Mouse (Mus musculus) liver, embryonic 14.5 days (tissue): ENCODE data around the gene Tns1. TPM values are rescaled to one million over a fixed set of nuclear protein-coding genes. Genes with fewer than 3 reads are reported as not detected.

ENCODE experiments used
- ATAC-seq: fragments of 200-750 bp; cut with Nextera tagmentation; 2 replicates; pipeline ENCODE4 v1.8.0; 2017; ENCODE audit warnings: moderate number of reproducible peaks, mild to moderate bottlenecking, moderate library complexity; ENCODE audit not compliant: insufficient read depth
- DNase-seq, 3 experiments: peaks; one replicate each; pipeline ENCODE4 v3.0.0-alpha.2; 2012 to 2013; ENCODE audit warnings: low read depth in 3 of 3, low spot score in 3 of 3
- H3K27ac ChIP-seq: fragments of 300-500 bp; sonication (generic); 2 replicates; pipeline ENCODE4 v1.5.1; 2014; ENCODE audit warnings: moderate library complexity, mild to moderate bottlenecking, control low read depth, inconsistent platforms
- H3K27me3 ChIP-seq: fragments of 300-500 bp; sonication (generic); 2 replicates; pipeline ENCODE4 v1.6.1; 2014; ENCODE audit warnings: mild to moderate bottlenecking, low read length, moderate library complexity; ENCODE audit not compliant: control insufficient read depth, insufficient read depth
- H3K36me3 ChIP-seq: fragments of 300-500 bp; sonication (generic); replicated peaks from 2 replicates; pipeline ENCODE4 v1.6.1; 2014; ENCODE audit warnings: low read depth; ENCODE audit not compliant: control insufficient read depth, insufficient read depth
- H3K4me1 ChIP-seq, 2 experiments: fragments of 200-500 bp in 1 of 2; fragments of 300-500 bp in 1 of 2; sonication (generic) in 1 of 2; replicated peaks; 2 replicates each; pipeline ENCODE4 v1.6.1; 2012 to 2014; ENCODE audit warnings: antibody characterized with exemption in 1 of 2, inconsistent platforms in 1 of 2, low read length in 1 of 2; ENCODE audit not compliant: control insufficient read depth in 2 of 2, insufficient read depth in 2 of 2
- H3K4me2 ChIP-seq: fragments of 300-500 bp; sonication (generic); 2 replicates; pipeline ENCODE4 v1.6.1; 2014; ENCODE audit warnings: low read depth, mild to moderate bottlenecking, control low read depth, moderate library complexity
- H3K4me3 ChIP-seq, 2 experiments: fragments of 200-500 bp in 1 of 2; fragments of 300-500 bp in 1 of 2; sonication (generic) in 1 of 2; 2 replicates each; pipeline ENCODE4 v1.5.1; 2012 to 2014; ENCODE audit warnings: low read depth in 2 of 2, low read length in 2 of 2, mild to moderate bottlenecking in 2 of 2, control low read depth in 1 of 2, inconsistent platforms in 1 of 2, moderate library complexity in 1 of 2; ENCODE audit not compliant: insufficient read depth in 1 of 2
- H3K9ac ChIP-seq: fragments of 300-500 bp; sonication (generic); replicated peaks from 2 replicates; pipeline ENCODE4 v1.6.1; 2014; ENCODE audit warnings: mild to moderate bottlenecking, control low read depth, moderate library complexity
- H3K9me3 ChIP-seq: fragments of 300-500 bp; sonication (generic); 2 replicates; pipeline ENCODE4 v1.6.1; 2016; ENCODE audit warnings: low read length, mixed read lengths; ENCODE audit not compliant: control insufficient read depth
- CTCF ChIP-seq: IDR thresholded peaks from 2 replicates; pipeline ENCODE4 v1.5.1; 2016; ENCODE audit warnings: antibody characterized with exemption, low read depth, control low read depth
- EP300 ChIP-seq: IDR thresholded peaks from 2 replicates; pipeline ENCODE4 v1.6.1; 2016; ENCODE audit warnings: antibody characterized with exemption, low read depth
- WGBS: fragments of 180-500 bp; shearing (Covaris S2); extraction: QIAGEN DNeasy Blood & Tissue Kit; methylation state at CpG from one replicate; pipeline ENCODE4 v1.1.7; 2014; ENCODE audit not compliant: insufficient replicate concordance; 5-methylcytosine and 5-hydroxymethylcytosine counted together
- polyA plus RNA-seq, 2 experiments: library from polyadenylated mRNA; depleted of rRNA in 1 of 2; stranded (reverse) in 1 of 2; unstranded in 1 of 2; fragments of >200 nt; fragmentation: Nextera tagmentation in 1 of 2; extraction: Ambion mirVana in 1 of 2; gene quantifications; 2 replicates each; pipeline versions ENCODE4 v1.2.1 to v1.2.3; 2012 to 2014

Tns1 gene
- polyA plus RNA-seq, 2 experiments: 7.2 to 15.7 TPM

DNA sequence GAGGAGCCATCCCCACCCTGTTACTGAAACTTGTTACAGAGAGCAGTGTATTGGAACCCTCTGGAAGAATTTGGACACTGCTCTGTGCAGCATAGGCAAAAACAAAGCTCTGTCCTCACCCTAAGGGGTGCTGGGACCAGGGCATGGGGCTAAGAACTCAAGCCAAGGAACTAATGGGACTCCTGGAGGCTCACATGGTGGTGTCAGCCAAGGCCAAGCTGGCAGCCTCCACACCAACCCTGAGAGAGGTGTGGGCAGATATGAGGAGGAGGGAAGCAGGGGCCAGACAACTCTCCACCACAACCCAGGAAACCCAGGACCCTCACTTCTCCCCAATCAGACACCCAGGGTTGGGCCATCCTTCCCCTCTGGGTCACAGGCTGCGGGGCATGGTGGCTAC, 145.7 kb downstream of the Tns1 start:
- Histone ChIP-seq H3K4me1 (no peaks in the 10 kb centered on the region), H3K27me3 (no peaks in the 10 kb centered on the region), H3K36me3 (peaks cover 19% of the 10 kb centered on the region), H3K9me3 (no peaks in the 10 kb centered on the region), H3K27ac (no peak overlapping the region), H3K4me3 (no peak overlapping the region), H3K4me2 (no peak overlapping the region), H3K9ac (no peak overlapping the region)
- ATAC-seq (no peak), DNase-seq (no peak)
- no peak for TF ChIP-seq CTCF
- no peak for TF ChIP-seq EP300
- WGBS: 76% methylated on average over 1 of the region's 1 CpGs

DNA sequence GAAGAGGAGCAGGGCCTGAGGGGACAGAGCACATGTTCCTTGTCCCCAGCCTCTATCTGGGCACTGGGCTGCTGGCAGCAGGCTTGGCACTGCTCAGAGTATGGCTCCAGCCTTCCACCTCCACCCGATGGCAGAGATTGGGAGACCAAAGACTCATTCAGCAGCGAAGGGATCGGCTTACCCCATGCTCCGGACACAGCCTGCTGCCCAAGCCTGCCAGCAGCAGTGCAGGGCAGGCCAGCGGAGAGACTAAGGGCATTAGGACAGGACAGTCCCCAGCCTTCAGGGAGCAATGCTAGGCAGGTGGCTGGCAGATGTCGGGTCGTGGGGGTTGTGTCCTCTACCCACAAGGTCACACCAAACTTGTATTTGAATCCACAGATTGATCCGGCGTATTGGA, 150.3 kb downstream of the Tns1 start:
- TF ChIP-seq CTCF (no peak), EP300 (no peak)
- Histone ChIP-seq H3K27me3 (no peaks in the 10 kb centered on the region), H3K27ac (no peak overlapping the region), H3K9ac (no peak overlapping the region), H3K4me2 (no peak overlapping the region), H3K4me3 (no peak overlapping the region), H3K36me3 (peaks cover 8% of the 10 kb centered on the region), H3K9me3 (no peaks in the 10 kb centered on the region), H3K4me1 (no peaks in the 10 kb centered on the region)
- DNase-seq (no peak), ATAC-seq (no peak)
- 72% methylated on average over 9 of the region's 9 CpGs for WGBS

- Histone ChIP-seq H3K27me3 (no peaks in the 10 kb centered on the region), H3K9me3 (no peaks in the 10 kb centered on the region), H3K9ac (no peak overlapping the region), H3K36me3 (peaks cover 3% of the 10 kb centered on the region; the same call in 1 of the 2 replicates), H3K4me1 (no peaks in the 10 kb centered on the region), H3K4me2 (no peak overlapping the region), H3K27ac (no peak overlapping the region), H3K4me3 (no peak overlapping the region)
- DNase-seq: no peak
- ATAC-seq: no peak
- TF ChIP-seq EP300 (no peak), CTCF (no peak)
- 53% methylated on average over 5 of the region's 5 CpGs for WGBS
Measured at GRCm38 (mm10) chr1:73972726-73973125, 151.5 kb downstream of the Tns1 start.

DNA sequence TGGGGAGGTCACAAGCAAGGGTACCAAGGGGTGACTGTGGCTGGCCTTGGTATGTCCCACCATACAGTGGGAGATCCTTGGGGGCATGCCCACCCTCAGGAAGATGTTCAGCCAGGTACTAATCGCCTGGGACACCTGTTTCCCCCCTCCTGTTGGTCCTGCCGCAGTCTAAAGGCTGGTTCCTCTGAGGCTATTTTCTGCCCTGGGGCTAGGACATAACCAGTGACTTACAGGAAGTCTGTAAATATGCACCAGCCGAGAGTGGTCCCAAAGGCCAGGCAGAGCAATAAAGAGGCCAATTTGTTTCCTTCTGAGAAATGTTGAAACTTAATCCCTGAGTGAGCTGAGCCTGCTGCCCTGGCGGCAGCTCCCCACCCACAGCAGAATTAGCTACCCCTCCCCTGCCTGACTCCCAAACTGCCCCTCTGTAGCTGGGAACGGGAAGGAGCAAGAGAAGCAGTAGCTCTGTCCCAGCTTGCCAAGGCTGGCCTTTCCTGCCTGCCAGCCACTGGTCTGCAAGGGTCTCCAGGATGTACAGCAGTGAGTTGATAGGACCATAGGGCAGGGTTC, 154.0 kb downstream of the Tns1 start:
- ATAC-seq (no peak), DNase-seq (no peak)
- no peak for TF ChIP-seq EP300
- Histone ChIP-seq H3K4me2 (no peak overlapping the region), H3K36me3 (no peaks in the 10 kb centered on the region; the same call in 1 of the 2 replicates), H3K27ac (no peak overlapping the region), H3K27me3 (no peaks in the 10 kb centered on the region), H3K4me1 (no peaks in the 10 kb centered on the region), H3K4me3 (no peak overlapping the region), H3K9me3 (no peaks in the 10 kb centered on the region), H3K9ac (no peak overlapping the region)
- WGBS: 19% methylated on average over 5 of the region's 5 CpGs

DNA sequence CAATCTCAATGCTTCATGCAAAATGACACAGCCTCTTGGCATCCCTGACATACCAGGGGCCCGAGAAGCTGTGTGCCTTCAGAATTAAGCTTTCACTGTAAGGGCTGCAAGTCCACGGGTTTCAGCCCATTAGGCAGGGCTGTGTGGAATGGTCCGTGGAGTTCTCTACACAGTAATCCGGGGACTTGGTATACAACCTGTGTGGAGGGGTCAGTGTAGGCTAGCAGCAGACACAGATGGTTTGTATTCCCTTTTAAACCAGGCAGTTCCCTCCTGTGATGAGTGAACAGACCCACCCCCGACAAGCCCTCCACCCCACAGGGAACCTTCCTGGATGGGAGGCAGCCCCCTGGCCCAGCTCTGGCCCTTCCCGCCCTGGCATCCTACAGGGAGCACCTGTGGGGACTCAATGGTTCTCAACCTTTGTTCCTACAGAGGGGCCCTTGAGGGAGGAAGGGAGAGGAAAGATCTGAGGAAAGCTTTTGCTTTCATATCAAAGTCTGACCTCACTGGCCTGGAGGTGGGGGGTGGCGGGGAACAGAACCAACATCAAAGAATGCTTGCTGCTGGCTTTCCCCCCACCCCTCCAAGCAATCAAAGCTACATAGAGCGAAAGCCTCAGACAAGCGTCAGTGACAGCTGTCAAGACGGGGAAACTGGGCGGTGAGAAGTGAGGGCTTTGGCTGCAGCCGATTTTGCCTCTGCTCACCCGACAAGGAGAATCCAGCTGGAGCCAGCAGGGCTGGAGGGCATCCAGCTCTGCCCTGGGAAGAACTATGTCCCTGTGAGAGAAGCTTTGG, 155.3 kb downstream of the Tns1 start:
- Histone ChIP-seq H3K27ac (no peak overlapping the region), H3K9me3 (no peaks in the 10 kb centered on the region), H3K4me2 (no peak overlapping the region), H3K27me3 (no peaks in the 10 kb centered on the region), H3K4me1 (no peaks in the 10 kb centered on the region), H3K9ac (no peak overlapping the region), H3K36me3 (no peaks in the 10 kb centered on the region; the same call in 1 of the 2 replicates), H3K4me3 (no peak overlapping the region)
- TF ChIP-seq EP300 (no peak), CTCF (no peak)
- 50% methylated on average over 13 of the region's 13 CpGs for WGBS
- no peak for ATAC-seq
- DNase-seq: no peak
